Mouse (Mus musculus) testis, adult 2 months (tissue): ENCODE measurements at regions not wholly inside any gene's neighbourhood (a gene's known extent, or its start where the extent isn't known, plus 50 kb on each side); places are given as distances from the start of the nearest gene placed in this dataset.

Experiments
- CTCF ChIP-seq: fragments of 200-500 bp; IDR thresholded peaks from 2 replicates; pipeline ENCODE4 v1.5.1; 2012; ENCODE audit warnings: low read depth, mild to moderate bottlenecking, inconsistent platforms, low read length, moderate library complexity; ENCODE audit not compliant: control insufficient read depth, insufficient read depth, insufficient replicate concordance
- POLR2A ChIP-seq: fragments of 200-500 bp; IDR thresholded peaks from 2 replicates; pipeline ENCODE4 v1.6.1; 2012; ENCODE audit warnings: low read depth, mild to moderate bottlenecking, inconsistent platforms, low read length, moderate library complexity; ENCODE audit not compliant: control insufficient read depth

- TF ChIP-seq CTCF (no peak), POLR2A (no peak)
These were observed 812.9 kb upstream of the Lrrc6 start for GRCm38 (mm10) chr15:67313648-67314047.
